Mouse (Mus musculus): Measurements from ENCODE around the gene Kdm4d. TPM values are rescaled to one million over a fixed set of nuclear protein-coding genes. Genes with fewer than 3 reads are reported as not detected.
A peak's percentile ranks its signal among the peaks of the same experiment; 100 is the strongest.

The Kdm4d gene
- polyA plus RNA-seq, 1 experiment from 2014 or later: 0.19 TPM

DNA sequence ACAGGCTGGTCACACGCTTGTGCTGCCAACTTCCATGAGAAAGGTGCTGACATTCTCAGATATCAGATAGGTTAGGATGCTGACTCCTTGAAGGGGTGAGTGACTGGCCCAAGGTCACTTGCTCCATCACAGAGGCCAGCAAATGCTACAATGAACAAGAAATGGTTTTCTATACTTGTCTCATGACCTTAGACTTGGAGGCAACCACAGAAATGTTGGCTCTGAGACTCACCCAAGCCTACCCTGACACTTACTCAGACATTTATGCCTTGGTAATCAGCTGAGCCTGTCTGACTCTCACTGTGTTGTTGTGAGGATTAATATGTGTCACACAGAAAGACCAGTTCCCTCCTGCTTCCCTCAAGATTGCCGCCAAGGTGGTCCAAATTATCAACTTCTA, 33.4 kb upstream of the Kdm4d start:
- Histone ChIP-seq H3K4me2 (replicated peaks; ENCODE audit: low read depth, low read length) (no peak overlapping the region), H3K27me3 (replicated peaks; ENCODE audit: insufficient read depth, low read length) (no peaks in the 10 kb centered on the region), H3K36me3 (ENCODE audit: insufficient read depth, low read length) (no peaks in the 10 kb centered on the region), H3K9ac (replicated peaks; ENCODE audit: low read depth) (no peak overlapping the region), H3K4me1 (ENCODE audit: insufficient read depth, low read depth, low read length) (no peaks in the 10 kb centered on the region), H3K27ac (ENCODE audit: low read length) (no peak overlapping the region), H3K4me3 (ENCODE audit: low read depth, low read length) (no peak overlapping the region), H3K9me3 (ENCODE audit: low read length) (no peaks in the 10 kb centered on the region)
- DNase-seq (ENCODE audit: low spot score) (no peak), ATAC-seq (no peak)
- no peak for TF ChIP-seq EP300 (IDR thresholded peaks at IDR 0.05)
- TF ChIP-seq CTCF (IDR thresholded peaks at IDR 0.05): no peak
- 91% methylated on average over 2 of the region's 2 CpGs for WGBS

DNA sequence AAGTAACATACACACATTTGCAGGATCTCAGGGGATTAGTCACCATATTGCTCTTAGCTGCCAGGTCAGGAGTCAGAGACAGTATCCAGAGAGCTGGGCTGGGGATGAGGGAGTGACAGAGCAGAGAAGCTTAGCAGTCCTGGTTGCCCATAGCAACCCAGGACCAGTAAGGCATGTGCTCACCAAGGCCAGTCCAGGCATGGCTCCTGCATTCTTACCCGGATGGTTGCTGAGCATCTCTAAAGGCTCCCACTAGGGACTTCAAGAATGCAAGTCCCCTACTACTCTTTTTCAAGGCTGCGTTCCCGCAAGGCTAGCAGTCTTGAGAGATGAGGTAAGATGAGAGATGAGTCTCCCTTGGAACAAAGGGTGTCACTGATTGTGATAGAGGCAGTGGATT, 32.0 kb upstream of the Kdm4d start:
- DNase-seq (ENCODE audit: low spot score) (no peak), ATAC-seq (no peak)

DNA sequence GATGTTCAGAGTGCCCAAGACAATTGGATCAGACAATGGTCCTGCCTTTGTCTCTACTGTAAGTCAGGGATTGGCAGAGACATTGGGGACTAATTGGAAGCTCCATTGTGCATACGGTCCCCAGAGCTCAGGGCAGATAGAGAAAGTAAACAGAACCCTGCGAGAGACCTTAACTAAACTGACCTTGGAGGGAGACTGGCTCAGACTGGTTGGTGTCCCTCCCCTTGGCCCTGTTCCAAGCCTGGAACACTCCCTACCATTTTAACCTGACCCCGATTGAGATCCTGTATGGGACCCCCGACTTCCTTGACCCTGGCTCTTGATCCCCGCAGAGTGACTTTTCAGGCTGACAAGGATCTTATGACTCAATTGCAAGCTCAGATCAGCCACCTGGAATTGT, 29.7 kb upstream of the Kdm4d start:
- 38% methylated on average over 5 of the region's 5 CpGs for WGBS
- DNase-seq (ENCODE audit: low spot score): no peak
- ATAC-seq: no peak
- H3K27me3 ChIP-seq (replicated peaks; ENCODE audit: insufficient read depth, low read length): no peaks in the 10 kb centered on the region
- no peak for TF ChIP-seq EP300 (IDR thresholded peaks at IDR 0.05)
- no peak for TF ChIP-seq CTCF (IDR thresholded peaks at IDR 0.05)
- no peaks in the 10 kb centered on the region for H3K4me1 ChIP-seq (ENCODE audit: insufficient read depth, low read depth, low read length)
- H3K9me3 ChIP-seq (ENCODE audit: low read length): no peaks in the 10 kb centered on the region
- no peak overlapping the region for H3K27ac ChIP-seq (ENCODE audit: low read length)
- no peak overlapping the region for H3K4me2 ChIP-seq (replicated peaks; ENCODE audit: low read depth, low read length)
- no peak overlapping the region for H3K9ac ChIP-seq (replicated peaks; ENCODE audit: low read depth)
- H3K4me3 ChIP-seq (ENCODE audit: low read depth, low read length): no peak overlapping the region
- H3K36me3 ChIP-seq (ENCODE audit: insufficient read depth, low read length): no peaks in the 10 kb centered on the region

More for the DNA sequence above, 32.0 kb upstream of the Kdm4d start:
- no peak overlapping the region for H3K4me3 ChIP-seq (ENCODE audit: low read depth, low read length)
- no peaks in the 10 kb centered on the region for H3K4me1 ChIP-seq (ENCODE audit: insufficient read depth, low read depth, low read length)
- no peaks in the 10 kb centered on the region for H3K9me3 ChIP-seq (ENCODE audit: low read length)
- no peak overlapping the region for H3K4me2 ChIP-seq (replicated peaks; ENCODE audit: low read depth, low read length)
- TF ChIP-seq EP300 (IDR thresholded peaks at IDR 0.05): no peak
- no peak for TF ChIP-seq CTCF (IDR thresholded peaks at IDR 0.05)
- H3K36me3 ChIP-seq (ENCODE audit: insufficient read depth, low read length): no peaks in the 10 kb centered on the region
- WGBS: 56% methylated on average over 3 of the region's 3 CpGs
- H3K27me3 ChIP-seq (replicated peaks; ENCODE audit: insufficient read depth, low read length): no peaks in the 10 kb centered on the region
- H3K9ac ChIP-seq (replicated peaks; ENCODE audit: low read depth): no peak overlapping the region
- no peak overlapping the region for H3K27ac ChIP-seq (ENCODE audit: low read length)

DNA sequence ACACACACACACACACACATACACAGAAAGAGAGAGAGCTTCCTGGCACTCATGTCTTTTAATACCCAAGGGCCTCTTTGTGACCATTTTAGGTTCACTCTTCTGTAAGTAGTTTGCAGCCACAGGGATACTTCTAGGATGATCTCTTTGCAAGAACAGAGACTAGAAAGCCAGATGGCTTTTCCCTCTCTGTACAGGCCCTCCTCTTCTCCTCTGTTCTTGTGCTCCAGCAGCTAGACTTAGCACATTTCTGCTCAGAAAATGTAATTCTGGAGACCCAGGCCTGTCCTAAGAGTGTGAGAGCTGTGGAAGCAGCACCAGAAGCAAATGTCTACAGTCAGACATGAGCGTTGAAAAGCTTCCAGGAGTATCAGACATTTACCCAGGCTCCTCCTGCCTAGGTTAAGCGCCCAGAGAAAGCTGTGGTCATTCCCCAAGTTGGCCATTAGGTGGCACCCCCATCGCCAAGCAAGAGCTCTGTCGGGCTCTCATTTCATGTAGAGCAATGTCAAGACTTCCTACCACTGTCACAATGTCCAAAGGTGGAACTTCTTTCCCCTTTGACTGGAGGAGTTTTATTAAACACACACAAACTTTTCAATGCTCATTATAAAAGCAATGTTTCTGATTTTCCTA, 23.2 kb upstream of the Kdm4d start:
- DNase-seq (ENCODE audit: low spot score) (peak; percentile 90), ATAC-seq (peak; percentile 79)
- Histone ChIP-seq H3K9me3 (ENCODE audit: low read length) (no peaks in the 10 kb centered on the region), H3K4me3 (ENCODE audit: low read depth, low read length) (no peak overlapping the region), H3K27ac (ENCODE audit: low read length) (no peak overlapping the region), H3K36me3 (ENCODE audit: insufficient read depth, low read length) (no peaks in the 10 kb centered on the region), H3K9ac (replicated peaks; ENCODE audit: low read depth) (no peak overlapping the region), H3K4me2 (replicated peaks; ENCODE audit: low read depth, low read length) (no peak overlapping the region), H3K4me1 (ENCODE audit: insufficient read depth, low read depth, low read length) (peaks cover 5% of the 10 kb centered on the region; the same call in 1 of the 2 replicates), H3K27me3 (replicated peaks; ENCODE audit: insufficient read depth, low read length) (no peaks in the 10 kb centered on the region)
- 3% methylated on average over 4 of the region's 4 CpGs for WGBS
- TF ChIP-seq EP300 (IDR thresholded peaks at IDR 0.05) (no peak), CTCF (IDR thresholded peaks at IDR 0.05) (peak; percentile 90)

DNA sequence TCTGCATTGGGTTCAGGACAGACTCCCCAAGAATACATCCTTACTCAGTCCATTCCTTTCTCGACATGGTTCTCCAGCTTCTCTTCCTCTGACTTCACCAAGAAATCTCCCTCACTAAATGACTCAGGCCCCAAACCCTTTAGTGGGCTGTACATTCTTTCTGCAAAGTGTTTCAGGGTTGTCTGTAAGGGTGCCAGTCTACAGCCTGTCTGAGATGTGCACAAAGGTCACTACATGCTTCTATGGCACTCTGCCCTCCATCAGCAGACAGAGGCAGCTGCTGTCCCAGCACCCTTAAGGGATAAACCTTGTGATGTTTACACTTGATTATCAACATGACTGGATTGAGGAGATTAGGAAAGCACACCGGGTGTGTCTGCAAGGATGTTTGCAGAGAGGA, 21.4 kb upstream of the Kdm4d start:
- Histone ChIP-seq H3K27me3 (replicated peaks; ENCODE audit: insufficient read depth, low read length) (no peaks in the 10 kb centered on the region), H3K4me3 (ENCODE audit: low read depth, low read length) (no peak overlapping the region), H3K9ac (replicated peaks; ENCODE audit: low read depth) (no peak overlapping the region), H3K27ac (ENCODE audit: low read length) (peak overlapping the region; percentile 20; the same call in 1 of the 2 replicates), H3K9me3 (ENCODE audit: low read length) (no peaks in the 10 kb centered on the region), H3K4me1 (ENCODE audit: insufficient read depth, low read depth, low read length) (peaks cover 5% of the 10 kb centered on the region; the same call in 1 of the 2 replicates), H3K4me2 (replicated peaks; ENCODE audit: low read depth, low read length) (no peak overlapping the region), H3K36me3 (ENCODE audit: insufficient read depth, low read length) (no peaks in the 10 kb centered on the region)
- WGBS: 35% methylated on average over 2 of the region's 2 CpGs
- ATAC-seq: no peak
- TF ChIP-seq EP300 (IDR thresholded peaks at IDR 0.05) (no peak), CTCF (IDR thresholded peaks at IDR 0.05) (no peak)
- DNase-seq (ENCODE audit: low spot score): peak; percentile 14

DNA sequence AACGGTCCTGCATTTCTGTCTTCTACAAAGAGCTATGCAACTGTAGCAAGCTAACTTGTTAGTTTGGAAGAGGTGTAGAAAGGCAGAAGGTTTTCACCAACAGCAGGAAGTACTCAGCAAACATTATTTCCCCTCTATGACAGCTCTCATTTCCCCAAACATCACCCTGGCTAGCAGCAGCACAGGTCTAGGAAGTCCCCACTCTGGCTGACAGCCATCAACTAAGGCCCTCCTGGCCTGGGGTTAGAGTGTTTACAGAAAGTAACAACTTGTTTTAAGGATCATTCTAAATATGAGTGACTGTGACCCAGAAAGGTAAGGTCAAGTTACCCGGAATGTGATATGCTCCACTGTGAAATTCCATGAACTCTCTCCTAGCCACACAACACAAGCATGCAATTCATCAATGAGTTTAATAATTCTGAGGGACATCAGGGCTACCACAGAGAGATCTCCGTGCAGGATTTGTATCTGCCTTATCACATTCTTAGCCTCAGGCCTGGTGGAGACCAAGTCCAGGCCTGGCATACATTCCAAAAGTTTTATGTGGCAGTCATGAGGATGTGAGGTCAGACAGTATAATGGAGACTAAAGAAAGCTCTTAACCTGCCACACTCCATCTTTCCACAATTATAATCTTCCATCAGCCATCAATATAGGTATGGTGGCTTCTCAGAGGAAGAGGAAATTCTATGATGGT, 20.8 kb upstream of the Kdm4d start:
- Histone ChIP-seq H3K4me2 (replicated peaks; ENCODE audit: low read depth, low read length) (no peak overlapping the region), H3K36me3 (ENCODE audit: insufficient read depth, low read length) (no peaks in the 10 kb centered on the region), H3K4me3 (ENCODE audit: low read depth, low read length) (no peak overlapping the region), H3K27ac (ENCODE audit: low read length) (peak overlapping the region; percentile 20; the same call in 1 of the 2 replicates), H3K9me3 (ENCODE audit: low read length) (no peaks in the 10 kb centered on the region), H3K9ac (replicated peaks; ENCODE audit: low read depth) (no peak overlapping the region), H3K27me3 (replicated peaks; ENCODE audit: insufficient read depth, low read length) (no peaks in the 10 kb centered on the region), H3K4me1 (ENCODE audit: insufficient read depth, low read depth, low read length) (peaks cover 5% of the 10 kb centered on the region; the same call in 1 of the 2 replicates)
- peak; percentile 51 for DNase-seq (ENCODE audit: low spot score)
- TF ChIP-seq EP300 (IDR thresholded peaks at IDR 0.05) (peak; percentile 19; the same call in 1 of the 2 replicates), CTCF (IDR thresholded peaks at IDR 0.05) (no peak)
- WGBS: 16% methylated on average over 3 of the region's 3 CpGs
- peak; percentile 74 for ATAC-seq
